Mouse (Mus musculus) liver, postnatal 0 days (tissue): ENCODE data around the gene Atp2a2. TPM values are rescaled to one million over a fixed set of nuclear protein-coding genes. Genes with fewer than 3 reads are reported as not detected.

ENCODE experiments used
- ATAC-seq: fragments of 200-750 bp; cut with Nextera tagmentation; 2 replicates; pipeline ENCODE4 v1.8.0; 2017; ENCODE audit warnings: mild to moderate bottlenecking, moderate library complexity
- DNase-seq: peaks from one replicate; pipeline ENCODE4 v3.0.0-alpha.2; 2016
- H3K27ac ChIP-seq: fragments of 300-500 bp; sonication (generic); 2 replicates; pipeline ENCODE4 v1.5.1; 2014; ENCODE audit warnings: antibody characterized with exemption, moderate library complexity, mild to moderate bottlenecking, low read depth
- H3K27me3 ChIP-seq: fragments of 300-500 bp; sonication (generic); 2 replicates; pipeline ENCODE4 v1.6.1; 2014; ENCODE audit warnings: low read length, control low read depth, mixed read lengths; ENCODE audit not compliant: insufficient read depth
- H3K36me3 ChIP-seq: fragments of 300-500 bp; sonication (generic); replicated peaks from 2 replicates; pipeline ENCODE4 v1.6.1; 2014; ENCODE audit warnings: mild to moderate bottlenecking, control low read depth, low read length, moderate library complexity, mixed read lengths; ENCODE audit not compliant: insufficient read depth
- H3K4me1 ChIP-seq: fragments of 300-500 bp; sonication (generic); 2 replicates; pipeline ENCODE4 v1.6.1; 2014; ENCODE audit warnings: antibody characterized with exemption, mild to moderate bottlenecking, control low read depth; ENCODE audit not compliant: insufficient read depth
- H3K4me2 ChIP-seq: fragments of 300-500 bp; sonication (generic); 2 replicates; pipeline ENCODE4 v1.6.1; 2014; ENCODE audit warnings: low read depth, mild to moderate bottlenecking, low read length, moderate library complexity, mixed read lengths
- H3K4me3 ChIP-seq: fragments of 300-500 bp; sonication (generic); 2 replicates; pipeline ENCODE4 v1.5.1; 2014; ENCODE audit warnings: low read depth, low read length
- H3K9ac ChIP-seq: fragments of 300-500 bp; sonication (generic); replicated peaks from 2 replicates; pipeline ENCODE4 v1.6.1; 2014; ENCODE audit warnings: mild to moderate bottlenecking, moderate library complexity
- H3K9me3 ChIP-seq: fragments of 300-500 bp; sonication (generic); 2 replicates; pipeline ENCODE4 v1.6.1; 2016; ENCODE audit warnings: mild to moderate bottlenecking, control low read depth, low read length, mixed read lengths
- CTCF ChIP-seq: sonication (generic); IDR thresholded peaks from 2 replicates; pipeline ENCODE4 v1.5.1; 2016; ENCODE audit warnings: antibody characterized with exemption, low read depth
- EP300 ChIP-seq: IDR thresholded peaks from 2 replicates; pipeline ENCODE4 v1.6.1; 2016; ENCODE audit warnings: antibody characterized with exemption, low read depth, mild to moderate bottlenecking
- WGBS: fragments of 180-500 bp; shearing (Covaris S2); extraction: QIAGEN DNeasy Blood & Tissue Kit; methylation state at CpG from one replicate; pipeline ENCODE4 v1.1.7; 2014; ENCODE audit not compliant: insufficient replicate concordance; 5-methylcytosine and 5-hydroxymethylcytosine counted together
- polyA plus RNA-seq: library from polyadenylated mRNA; unstranded; fragments of >200 nt; fragmentation: Nextera tagmentation; extraction: Ambion mirVana; gene quantifications from 2 replicates; pipeline ENCODE4 v1.2.1, GENCODE M21; 2015

Gene Atp2a2
- polyA plus RNA-seq, 1 experiment from 2014 or later: 13.5 TPM

DNA sequence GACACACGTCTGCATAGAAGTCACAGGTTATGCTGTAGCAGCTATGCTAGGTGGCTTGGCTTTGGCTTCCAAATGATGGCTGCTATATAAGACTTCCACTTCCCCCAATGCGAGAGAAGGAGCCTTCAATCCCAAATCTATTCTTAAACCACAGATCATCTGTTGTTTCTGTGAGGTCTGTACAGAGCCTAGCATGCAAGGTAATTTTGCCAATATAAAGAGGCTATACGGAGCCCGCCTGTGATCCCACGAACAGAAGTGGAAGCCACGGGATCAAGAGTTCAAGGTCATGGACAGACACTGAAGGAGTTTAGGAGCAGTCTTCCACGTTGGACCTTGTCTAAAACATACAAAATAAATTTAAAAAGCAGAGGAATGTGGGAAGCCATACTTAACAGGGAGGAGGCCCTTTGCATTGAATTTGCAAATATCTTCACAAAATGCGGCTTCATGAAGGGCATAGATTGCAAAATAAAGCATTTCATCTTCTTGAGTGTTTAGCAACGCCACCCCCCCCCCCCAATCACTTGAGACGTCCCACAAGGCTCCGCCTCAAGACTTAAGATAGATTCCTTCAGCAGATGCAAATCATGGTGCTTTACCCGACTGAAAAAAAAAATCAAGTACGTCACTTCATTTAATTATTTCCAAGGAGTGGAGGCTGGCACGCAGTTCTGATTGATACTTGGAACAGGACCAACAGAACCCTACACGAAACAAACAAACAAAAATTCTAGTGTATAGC is 1.2 kb upstream of the Atp2a2 start:
- TF ChIP-seq CTCF: no peak
- no peak for TF ChIP-seq EP300
- 51% methylated on average over 15 of the region's 15 CpGs for WGBS
- Histone ChIP-seq H3K4me3 (peak overlapping the region; percentile 88), H3K9ac (peak overlapping the region; percentile 83), H3K27me3 (no peaks in the 10 kb centered on the region), H3K4me1 (peaks cover 14% of the 10 kb centered on the region), H3K9me3 (peaks cover 4% of the 10 kb centered on the region; the same call in 1 of the 2 replicates), H3K4me2 (peak overlapping the region; percentile 98), H3K36me3 (0 out of 2 replicates have a peak, but pooled peaks cover 4% of the 10 kb centered on the region), H3K27ac (no peak overlapping the region)
- DNase-seq (no peak), ATAC-seq (no peak)

DNA sequence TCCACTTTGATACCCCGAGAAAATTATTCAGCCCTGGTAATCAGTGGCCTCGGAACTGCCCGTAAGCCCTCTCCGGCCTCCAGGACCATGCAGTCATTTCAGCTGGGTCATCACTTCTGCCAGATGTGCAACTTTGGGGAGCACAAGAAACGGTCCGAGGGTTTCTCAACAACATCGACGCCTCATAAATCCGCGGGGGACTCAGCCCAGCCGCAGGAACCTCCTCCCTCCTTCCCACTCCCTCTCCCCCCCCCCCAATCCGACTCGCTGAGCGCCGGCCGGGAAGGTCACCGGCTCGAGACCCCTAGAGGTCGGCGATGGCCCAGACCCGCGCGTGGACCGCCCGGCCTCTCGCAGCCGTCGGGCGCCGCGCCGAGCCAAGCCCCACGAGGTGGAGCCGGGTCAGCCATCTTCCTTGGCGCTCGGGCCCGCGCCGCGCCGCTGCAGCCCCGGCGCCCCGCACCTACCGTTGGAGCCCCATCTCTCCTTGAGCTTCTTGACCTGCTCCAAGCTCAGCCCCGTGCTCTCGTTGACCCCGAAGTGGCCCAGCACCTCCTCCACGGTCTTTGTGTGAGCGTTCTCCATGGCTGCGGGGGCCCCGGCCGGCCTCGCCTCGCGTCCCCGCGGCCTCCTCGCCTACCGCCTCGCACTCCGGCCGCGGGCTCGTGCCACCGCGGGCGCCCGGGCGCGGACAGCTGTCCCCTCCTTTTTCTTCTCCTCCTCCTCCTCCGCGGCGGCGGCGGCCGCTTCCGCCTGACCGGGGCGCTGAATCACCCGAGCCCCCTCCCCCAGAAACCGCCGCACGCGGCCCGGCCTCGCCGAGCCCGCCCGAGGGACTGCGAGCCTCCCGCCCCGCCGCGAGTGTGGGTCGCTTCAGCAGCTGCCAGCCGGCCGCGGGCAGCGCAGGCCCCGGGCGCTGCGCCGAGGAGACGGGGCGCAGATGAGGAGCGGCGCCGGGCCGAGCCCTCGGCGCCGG is 636 bp downstream of the Atp2a2 start:
- Histone ChIP-seq H3K9ac (peak overlapping the region; percentile 98), H3K27ac (peak overlapping the region; percentile 99), H3K36me3 (peaks cover 14% of the 10 kb centered on the region), H3K4me3 (peak overlapping the region; percentile 88), H3K4me2 (peak overlapping the region; percentile 98), H3K9me3 (peaks cover 2% of the 10 kb centered on the region; the same call in 1 of the 2 replicates), H3K27me3 (no peaks in the 10 kb centered on the region), H3K4me1 (peaks cover 21% of the 10 kb centered on the region)
- WGBS: under 1% methylated on average over 89 of the region's 113 CpGs
- ATAC-seq: peak; percentile 32
- no peak for TF ChIP-seq CTCF
- TF ChIP-seq EP300: no peak
- peak; percentile 72 for DNase-seq

DNA sequence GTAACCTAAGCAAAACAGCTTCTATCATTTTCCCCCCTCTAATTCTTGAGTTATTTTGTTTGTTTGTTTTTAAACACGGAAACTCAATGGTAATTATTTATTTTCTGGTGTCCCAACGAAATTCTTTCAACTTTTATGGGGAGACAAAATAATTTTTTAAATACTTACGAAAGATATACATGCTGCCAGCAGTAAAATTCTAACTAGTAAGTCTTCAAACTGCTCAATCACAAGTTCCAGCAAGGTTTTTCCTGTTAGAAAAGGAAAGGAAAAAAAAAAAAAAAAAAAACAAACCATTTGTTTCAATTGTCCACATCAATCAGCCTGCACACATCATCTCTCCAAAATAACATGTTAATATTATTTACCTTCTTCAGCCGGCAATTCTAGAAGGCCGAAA is 1.5 kb downstream of the Atp2a2 start:
- DNase-seq: no peak
- Histone ChIP-seq H3K4me1 (peaks cover 21% of the 10 kb centered on the region), H3K27me3 (no peaks in the 10 kb centered on the region), H3K9ac (peak overlapping the region; percentile 98), H3K4me3 (peak overlapping the region; percentile 88), H3K27ac (peak overlapping the region; percentile 99; the same call in 1 of the 2 replicates), H3K9me3 (no peaks in the 10 kb centered on the region), H3K36me3 (peaks cover 22% of the 10 kb centered on the region), H3K4me2 (peak overlapping the region; percentile 98)
- 20% methylated on average over 5 of the region's 5 CpGs for WGBS
- no peak for ATAC-seq
- TF ChIP-seq EP300 (no peak), CTCF (no peak)

DNA sequence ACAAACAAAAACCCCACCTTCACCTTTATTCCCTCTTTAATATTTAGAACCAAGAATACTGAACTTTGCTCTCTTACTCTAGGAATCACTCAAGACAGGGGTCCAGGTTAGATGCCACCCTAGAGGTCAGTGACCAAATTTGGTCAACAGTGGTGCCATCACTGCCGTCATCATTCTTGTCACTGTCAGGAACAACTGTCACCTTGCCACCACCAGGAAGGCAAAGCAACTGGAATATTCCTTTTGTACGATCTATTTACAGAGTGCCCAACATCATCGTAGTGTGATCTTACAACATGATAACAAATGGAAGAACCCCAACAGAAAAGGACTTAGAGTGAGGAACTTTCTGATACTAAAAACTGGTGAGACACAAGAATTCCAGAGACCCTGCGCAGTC is 1.9 kb downstream of the Atp2a2 start:
- Histone ChIP-seq H3K4me2 (peak overlapping the region; percentile 98), H3K27me3 (no peaks in the 10 kb centered on the region), H3K9me3 (no peaks in the 10 kb centered on the region), H3K4me3 (peak overlapping the region; percentile 88), H3K4me1 (peaks cover 21% of the 10 kb centered on the region), H3K36me3 (peaks cover 26% of the 10 kb centered on the region), H3K27ac (0 out of 2 replicates have a peak overlapping the region, but pooled peaks have one; percentile 29), H3K9ac (peak overlapping the region; percentile 57)
- DNase-seq: no peak
- WGBS: 30% methylated on average over 4 of the region's 4 CpGs
- no peak for TF ChIP-seq EP300
- TF ChIP-seq CTCF: 0 out of 2 replicates have a peak, but pooled peaks have one; percentile 5
- ATAC-seq: no peak

DNA sequence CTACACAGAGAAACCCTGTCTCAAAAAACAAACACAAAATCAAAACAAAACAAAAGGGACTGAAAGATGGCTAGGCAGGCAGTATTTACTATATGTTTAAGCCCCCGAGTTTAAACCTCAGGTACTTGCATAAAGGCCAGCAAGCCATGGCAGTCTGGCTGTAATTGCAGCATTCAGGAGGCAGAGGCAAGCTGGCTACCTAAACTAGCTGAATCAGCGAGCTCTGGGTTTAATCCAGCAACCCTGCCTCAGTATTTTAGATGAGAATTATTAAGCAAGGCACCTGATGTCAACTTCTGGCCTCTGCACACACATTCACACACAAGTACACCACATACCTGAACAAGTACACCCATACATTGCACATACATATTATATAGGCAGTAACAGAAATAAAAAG is 4.0 kb downstream of the Atp2a2 start:
- no peak overlapping the region; the same call in 1 of the 2 replicates for H3K4me2 ChIP-seq
- peaks cover 21% of the 10 kb centered on the region for H3K4me1 ChIP-seq
- no peak overlapping the region for H3K4me3 ChIP-seq
- no peaks in the 10 kb centered on the region for H3K9me3 ChIP-seq
- ATAC-seq: no peak
- no peaks in the 10 kb centered on the region for H3K27me3 ChIP-seq
- H3K9ac ChIP-seq: no peak overlapping the region
- WGBS: 58% methylated on average over 2 of the region's 2 CpGs
- TF ChIP-seq EP300 (no peak), CTCF (no peak)
- H3K36me3 ChIP-seq: peaks cover 41% of the 10 kb centered on the region
- no peak overlapping the region for H3K27ac ChIP-seq
- DNase-seq: no peak

DNA sequence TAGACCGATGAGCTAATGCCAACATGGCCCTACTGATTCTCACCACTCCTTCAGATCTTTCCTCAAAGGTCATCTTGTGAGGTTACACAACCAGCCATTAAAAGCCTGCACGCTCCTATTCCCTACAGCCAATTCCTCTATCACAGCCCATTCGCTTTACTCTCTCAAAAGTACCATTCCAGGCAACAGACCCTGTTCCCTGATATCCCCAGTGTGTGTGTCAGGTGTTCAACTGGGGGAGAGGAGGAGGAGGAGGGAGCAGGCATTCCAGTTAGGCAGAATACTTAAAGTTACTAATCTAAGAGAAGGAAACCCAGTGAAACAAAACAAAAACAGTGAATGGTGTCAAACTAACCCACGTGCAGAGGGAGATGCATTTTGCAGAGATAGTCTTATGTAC is 5.0 kb downstream of the Atp2a2 start:
- H3K9ac ChIP-seq: no peak overlapping the region
- TF ChIP-seq EP300: no peak
- TF ChIP-seq CTCF: no peak
- H3K27ac ChIP-seq: no peak overlapping the region
- ATAC-seq: no peak
- DNase-seq: no peak
- no peaks in the 10 kb centered on the region for H3K27me3 ChIP-seq
- no peaks in the 10 kb centered on the region for H3K9me3 ChIP-seq
- H3K4me1 ChIP-seq: peaks cover 17% of the 10 kb centered on the region
- 83% methylated on average over 4 of the region's 4 CpGs for WGBS
- no peak overlapping the region for H3K4me3 ChIP-seq
- H3K36me3 ChIP-seq: peaks cover 50% of the 10 kb centered on the region
- no peak overlapping the region for H3K4me2 ChIP-seq
